Mouse (Mus musculus): Measurements from ENCODE around the gene Tctex1d2.

- TF ChIP-seq GATA1 (IDR thresholded peaks at IDR 0.05; ENCODE audit: low read length) (no peak), TAL1 (IDR thresholded peaks at IDR 0.05; ENCODE audit: low read length) (no peak)
These were observed 30.6 kb downstream of the Tctex1d2 start for GRCm38 (mm10) chr16:32450133-32450532.
